Mouse (Mus musculus) urinary bladder, adult 2 months (tissue): ENCODE measurements around the gene Gm28919. TPM values are rescaled to one million over a fixed set of nuclear protein-coding genes. Genes with fewer than 3 reads are reported as not detected.
"Not testable (repeated sequence)": the region's sequence is repeated elsewhere in the genome, so short reads cannot be mapped to it uniquely, and the experiment has no call there.

ENCODE experiments used
- DNase-seq: peaks from one replicate; pipeline ENCODE4 v3.0.0; 2022; ENCODE audit warnings: low spot score
- polyA plus RNA-seq: library from polyadenylated mRNA; depleted of rRNA; stranded (reverse); fragments of >200 nt; gene quantifications from 2 replicates; pipeline ENCODE4 v1.2.3, GENCODE M21; 2012; rRNA removed

Gm28919 gene
- polyA plus RNA-seq: not detected in 2 replicates

DNA sequence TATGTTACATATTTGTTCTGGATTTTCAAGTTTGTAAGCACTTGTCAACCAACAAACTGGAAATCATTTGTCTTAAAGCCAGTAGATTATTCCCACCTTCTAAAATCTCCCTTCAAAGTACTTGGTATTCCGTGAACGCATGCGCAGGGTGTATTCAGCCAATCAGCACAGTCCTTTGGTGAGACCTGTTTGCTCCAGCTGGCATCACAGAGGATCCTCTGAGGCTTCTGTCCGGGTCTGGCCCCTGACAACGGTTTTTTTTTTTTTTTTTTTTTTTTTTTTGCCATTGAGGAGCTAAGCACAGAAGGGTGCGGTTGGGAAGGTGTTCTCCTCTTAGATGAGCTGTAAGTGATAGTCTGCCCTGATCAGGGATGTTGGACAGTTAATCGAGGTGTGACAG lies at the start of gene Gm28919:
Gene Gm28919, plus strand, starts transcription at position 301 of the 400 bp plus-strand sequence.
- not testable (repeated sequence) for DNase-seq

Other genes with a start within 250 kb of the Gm28919 start
- gene Gm21719, start 99.3 kb downstream of the Gm28919 start, polyA plus RNA-seq: not detected in 2 replicates